Mouse (Mus musculus) heart, adult 2 months (tissue): Measurements from ENCODE around the gene Gm28041.

Experiments used
- EP300 ChIP-seq: fragments of 200-500 bp; IDR thresholded peaks from 2 replicates; pipeline ENCODE4 v1.6.1; 2011; ENCODE audit warnings: low read depth, low read length, control low read depth; ENCODE audit not compliant: insufficient read depth
- POLR2A ChIP-seq: fragments of 200-500 bp; IDR thresholded peaks from 2 replicates; pipeline ENCODE4 v1.6.1; 2011; ENCODE audit warnings: mild to moderate bottlenecking, low read depth, low read length, control low read depth; ENCODE audit not compliant: insufficient read depth

GRCm38 (mm10) chr13:67332877-67333276 is 42.7 kb downstream of the Gm28041 start:
- no peak for TF ChIP-seq EP300
- no peak for TF ChIP-seq POLR2A
